Comparison of ENCODE assay signal across 8 mouse cellular contexts in genomic region chr10:86375903-86376302, GRCm38 (mm10).
DNase-seq lines count a peak whose midpoint lies in the region; ATAC-seq and TF ChIP-seq lines count a peak whose summit lies in the region.

No protein-coding gene starts in this region.

- no peak overlapping the region for H3K9ac ChIP-seq in hindbrain, postnatal 0 days (replicated peaks; ENCODE audit: low read length)

- no peaks in the 10 kb centered on the region for H3K9me3 ChIP-seq in hindbrain, postnatal 0 days (ENCODE audit: low read length)

- peak; percentile 61 to 72 for DNase-seq in cerebellum, postnatal 10 days
- DNase-seq in cerebellum, adult 8-10 months: no peak
- peak; percentile 40 to 60 for DNase-seq in layer of hippocampus, postnatal 10 days (ENCODE audit: low spot score in 2 of 2)
- DNase-seq in layer of hippocampus, adult 18-20 months (ENCODE audit: low spot score in 2 of 2): no peak
- peak; percentile 82 for DNase-seq in hindbrain, postnatal 0 days (ENCODE audit: low spot score)
- peak; percentile 35 to 62 for DNase-seq in lung, postnatal 4 days
- no peak for DNase-seq in cerebellum, adult 9-10 months
- DNase-seq in spleen, postnatal 36 days (ENCODE audit: low spot score in 2 of 2): no peak

- no peak for TF ChIP-seq CTCF in hindbrain, postnatal 0 days (IDR thresholded peaks at IDR 0.05; ENCODE audit: low read depth)

- peak overlapping the region; percentile 68 for H3K27ac ChIP-seq in hindbrain, postnatal 0 days

- ATAC-seq in hindbrain, postnatal 0 days: peak; percentile 95

- 38% methylated on average over 11 of the region's 11 CpGs for WGBS in hindbrain, postnatal 0 days

- no peak overlapping the region for H3K4me2 ChIP-seq in hindbrain, postnatal 0 days (ENCODE audit: low read depth, low read length)

- no peaks in the 10 kb centered on the region for H3K36me3 ChIP-seq in hindbrain, postnatal 0 days (ENCODE audit: insufficient read depth, low read length)

- H3K4me1 ChIP-seq in hindbrain, postnatal 0 days (ENCODE audit: insufficient read depth, low read length): no peaks in the 10 kb centered on the region

- H3K4me3 ChIP-seq in hindbrain, postnatal 0 days (ENCODE audit: low read length): no peak overlapping the region

- no peaks in the 10 kb centered on the region for H3K27me3 ChIP-seq in hindbrain, postnatal 0 days (ENCODE audit: insufficient read depth, low read length)

Comparison
In these comparisons a context has a peak if more than half of its experiments do, and no peak if none do; other contexts are left out.
1. DNase-seq: peak in cerebellum, postnatal 10 days (2 of 2), layer of hippocampus, postnatal 10 days (2 of 2), hindbrain, postnatal 0 days (single experiment) and lung, postnatal 4 days (2 of 2); none in cerebellum, adult 8-10 months (single experiment), layer of hippocampus, adult 18-20 months (0 of 2), cerebellum, adult 9-10 months (single experiment) and spleen, postnatal 36 days (0 of 2).